Mouse (Mus musculus) heart, adult 2 months (tissue): ENCODE results near the gene Bcl9l. TPM values are rescaled to one million over a fixed set of nuclear protein-coding genes. Genes with fewer than 3 reads are reported as not detected.
A peak's percentile ranks its signal among the peaks of the same experiment; 100 is the strongest.

Source experiments
- DNase-seq, 2 experiments: peaks; one replicate each; pipeline ENCODE4 v3.0.0; 2021
- H3K27ac ChIP-seq: fragments of 200-600 bp; 2 replicates; pipeline ENCODE4 v1.8.1; 2022
- H3K27me3 ChIP-seq: fragments of 200-500 bp; 2 replicates; pipeline ENCODE4 v1.6.1; 2012; ENCODE audit warnings: mild to moderate bottlenecking, low read length, inconsistent platforms, mixed read lengths; ENCODE audit not compliant: control insufficient read depth, insufficient read depth
- H3K36me3 ChIP-seq: fragments of 200-500 bp; 2 replicates; pipeline ENCODE4 v1.6.1; 2012; ENCODE audit warnings: low read length, inconsistent platforms; ENCODE audit not compliant: control insufficient read depth, insufficient read depth
- H3K4me1 ChIP-seq: fragments of 200-500 bp; 2 replicates; pipeline ENCODE4 v1.6.1; 2011; ENCODE audit warnings: low read length; ENCODE audit not compliant: control insufficient read depth, insufficient read depth
- H3K4me3 ChIP-seq: fragments of 200-600 bp; 2 replicates; pipeline ENCODE4 v1.8.1; 2022
- H3K79me2 ChIP-seq: fragments of 200-500 bp; replicated peaks from 2 replicates; pipeline ENCODE4 v1.6.1; 2012; ENCODE audit warnings: mild to moderate bottlenecking, inconsistent platforms, low read length, moderate library complexity, mixed read lengths; ENCODE audit not compliant: control insufficient read depth, insufficient read depth
- H3K9ac ChIP-seq: fragments of 200-500 bp; 2 replicates; pipeline ENCODE4 v1.6.1; 2012; ENCODE audit warnings: low read depth, mild to moderate bottlenecking, control low read depth, inconsistent platforms, low read length, mixed read lengths
- CTCF ChIP-seq: fragments of 200-600 bp; IDR thresholded peaks from 2 replicates; pipeline ENCODE4 v1.8.1; 2022; ENCODE audit warnings: antibody characterized with exemption, mild to moderate bottlenecking, moderate library complexity
- EP300 ChIP-seq: fragments of 200-500 bp; IDR thresholded peaks from 2 replicates; pipeline ENCODE4 v1.6.1; 2011; ENCODE audit warnings: low read depth, low read length, control low read depth; ENCODE audit not compliant: insufficient read depth
- POLR2A ChIP-seq: fragments of 200-500 bp; IDR thresholded peaks from 2 replicates; pipeline ENCODE4 v1.6.1; 2011; ENCODE audit warnings: mild to moderate bottlenecking, low read depth, low read length, control low read depth; ENCODE audit not compliant: insufficient read depth
- WGBS: fragments of 180-500 bp; shearing (Covaris S2); methylation state at CpG from one replicate; pipeline ENCODE4 v1.1.7; 2018; 5-methylcytosine and 5-hydroxymethylcytosine counted together
- intact Hi-C: fragments of 180-260 bp; cut with DNase I; formaldehyde crosslinking; loops from one replicate; pipeline ENCODE4 v1.15.1; 2025
- polyA plus RNA-seq: library from polyadenylated mRNA; depleted of rRNA; stranded (reverse); fragments of >200 nt; gene quantifications from 2 replicates; pipeline ENCODE4 v1.2.3, GENCODE M21; 2012
- total RNA-seq, 2 experiments: library from RNA; stranded (reverse); gene quantifications; 2 replicates each; pipeline ENCODE4 v1.2.3; 2021

The Bcl9l gene
- total and polyA plus RNA-seq, 3 experiments: 21.5 to 58.7 (median 44.5) TPM

DNA sequence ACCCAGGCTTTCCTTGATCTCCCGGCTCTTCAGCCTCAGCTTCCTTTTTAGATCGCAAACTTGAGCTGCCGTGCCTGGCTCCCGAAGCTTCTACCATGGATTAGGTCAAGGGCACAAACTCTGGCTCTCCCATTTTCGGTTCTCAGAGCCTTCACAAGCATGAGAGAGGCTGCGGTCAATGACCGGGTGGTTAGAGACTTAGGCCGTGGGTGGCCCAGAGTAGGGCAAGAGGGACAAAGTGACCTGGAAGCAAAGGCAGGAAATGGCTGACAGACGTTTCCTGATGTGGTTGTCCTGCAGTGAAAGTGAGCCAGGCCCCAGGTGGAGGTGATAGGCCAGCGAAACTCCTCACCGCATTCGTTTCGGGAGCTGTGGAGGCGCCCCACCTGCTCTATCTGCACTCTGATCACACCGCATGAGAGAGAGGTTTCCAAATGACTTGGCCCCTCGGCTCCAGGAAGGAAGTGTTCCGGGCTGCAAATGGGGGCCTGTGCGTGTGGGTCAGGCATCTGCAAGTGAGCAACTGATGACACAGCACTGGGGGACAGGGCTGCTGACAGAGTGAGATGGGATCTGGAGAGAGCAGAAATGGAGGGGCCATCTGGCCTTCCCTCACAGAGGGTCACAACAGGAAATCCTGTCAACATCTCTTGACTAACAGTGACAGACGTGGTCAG lies 55.1 kb downstream of the Bcl9l start:
- H3K4me1 ChIP-seq: peaks cover 2% of the 10 kb centered on the region; the same call in 1 of the 2 replicates
- DNase-seq: peak in 1 of 2 experiments; percentile 28
- no peak for TF ChIP-seq POLR2A
- TF ChIP-seq EP300: no peak
- TF ChIP-seq CTCF: no peak
- H3K9ac ChIP-seq: no peak overlapping the region
- no peaks in the 10 kb centered on the region for H3K36me3 ChIP-seq
- H3K27me3 ChIP-seq: no peaks in the 10 kb centered on the region
- 43% methylated on average over 19 of the region's 19 CpGs for WGBS
- H3K4me3 ChIP-seq: no peak overlapping the region
- H3K79me2 ChIP-seq: no peaks in the 10 kb centered on the region
- no peak overlapping the region for H3K27ac ChIP-seq
- intact Hi-C loops: no loop called here

DNA sequence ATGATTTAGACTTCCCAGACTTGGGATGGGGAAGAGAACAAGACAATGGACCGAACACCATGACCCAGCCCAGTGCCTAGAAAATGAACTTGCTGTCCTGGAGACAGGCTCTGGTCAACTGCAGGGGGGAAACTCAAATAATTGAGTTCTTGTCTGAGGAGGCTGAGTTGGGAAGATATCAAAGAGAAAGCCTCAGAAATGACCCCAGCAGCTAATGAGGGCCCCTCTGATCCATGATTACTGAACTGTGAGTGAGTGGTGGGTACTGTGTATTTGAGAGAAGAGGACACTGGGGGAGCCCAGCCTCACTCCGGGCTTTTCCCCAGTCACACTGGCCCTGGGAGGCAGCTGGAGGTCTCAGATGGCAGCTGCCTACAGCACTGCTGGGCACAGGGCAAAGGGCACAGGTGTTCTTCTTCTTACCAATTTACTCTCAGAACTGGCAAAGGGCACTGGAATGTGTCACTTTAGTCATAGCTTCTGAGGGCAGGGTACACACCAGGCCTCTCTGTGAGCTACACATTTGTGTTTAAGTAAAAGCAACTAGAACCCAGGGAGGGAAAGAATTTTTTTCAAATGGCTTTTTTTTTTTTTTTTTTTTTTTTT lies 57.3 kb downstream of the Bcl9l start:
- WGBS: 83% methylated on average over 2 of the region's 2 CpGs
- TF ChIP-seq POLR2A (no peak), EP300 (no peak), CTCF (no peak)
- H3K36me3 ChIP-seq: no peaks in the 10 kb centered on the region

DNA sequence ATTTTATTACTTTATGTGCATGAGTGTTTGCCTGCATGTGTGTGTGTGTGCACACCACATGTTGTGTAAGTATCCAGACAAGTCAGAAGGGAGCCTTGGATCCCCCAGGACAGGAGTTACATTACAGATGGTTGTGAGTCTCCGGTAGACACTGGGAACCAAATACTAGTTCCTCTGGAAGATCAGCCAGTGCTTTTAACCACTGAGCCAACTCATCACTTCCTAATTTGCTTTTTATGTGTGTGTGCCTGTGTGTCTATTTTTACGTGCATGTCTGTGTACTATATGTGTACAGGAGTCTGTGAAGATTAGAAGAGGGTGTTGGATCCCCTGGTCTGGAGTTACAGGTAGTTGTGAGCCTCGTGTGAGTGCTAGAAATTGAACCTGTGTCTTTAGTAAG lies 58.1 kb downstream of the Bcl9l start:
- TF ChIP-seq POLR2A (no peak), CTCF (no peak), EP300 (no peak)
- intact Hi-C loops: no loop called here
- peaks cover 2% of the 10 kb centered on the region; the same call in 1 of the 2 replicates for H3K4me1 ChIP-seq
- H3K27ac ChIP-seq: no peak overlapping the region
- H3K9ac ChIP-seq: no peak overlapping the region
- no peaks in the 10 kb centered on the region for H3K36me3 ChIP-seq
- no peaks in the 10 kb centered on the region for H3K79me2 ChIP-seq
- 73% methylated on average over 3 of the region's 3 CpGs for WGBS
- H3K27me3 ChIP-seq: no peaks in the 10 kb centered on the region
- H3K4me3 ChIP-seq: no peak overlapping the region
- DNase-seq: no peak

More for the DNA sequence above, 57.3 kb downstream of the Bcl9l start:
- Histone ChIP-seq H3K27ac (no peak overlapping the region), H3K4me3 (no peak overlapping the region), H3K9ac (no peak overlapping the region), H3K4me1 (peaks cover 2% of the 10 kb centered on the region; the same call in 1 of the 2 replicates), H3K27me3 (no peaks in the 10 kb centered on the region), H3K79me2 (no peaks in the 10 kb centered on the region)
- intact Hi-C loops: no loop called here
- no peak for DNase-seq

GRCm38 (mm10) chr9:44542364-44542763 lies 59.7 kb downstream of the Bcl9l start:
- no peak overlapping the region for H3K9ac ChIP-seq

GRCm38 (mm10) chr9:44544986-44545385 lies 62.4 kb downstream of the Bcl9l start:
- Histone ChIP-seq H3K27me3 (no peaks in the 10 kb centered on the region), H3K4me3 (no peak overlapping the region), H3K36me3 (no peaks in the 10 kb centered on the region), H3K9ac (no peak overlapping the region), H3K27ac (no peak overlapping the region), H3K4me1 (no peaks in the 10 kb centered on the region), H3K79me2 (no peaks in the 10 kb centered on the region)
- intact Hi-C loops: no loop called here
- TF ChIP-seq POLR2A (no peak), EP300 (no peak), CTCF (no peak)
- WGBS: 75% methylated on average over 3 of the region's 3 CpGs
- DNase-seq: no peak

More at GRCm38 (mm10) chr9:44542364-44542763, 59.7 kb downstream of the Bcl9l start:
- peaks cover 2% of the 10 kb centered on the region; the same call in 1 of the 2 replicates for H3K4me1 ChIP-seq
- TF ChIP-seq CTCF: no peak
- TF ChIP-seq POLR2A: no peak
- no peak for TF ChIP-seq EP300
- no peaks in the 10 kb centered on the region for H3K79me2 ChIP-seq
- H3K27ac ChIP-seq: no peak overlapping the region
- no peaks in the 10 kb centered on the region for H3K36me3 ChIP-seq
- intact Hi-C loops: no loop called here
- no peak overlapping the region for H3K4me3 ChIP-seq
- DNase-seq: no peak
- H3K27me3 ChIP-seq: no peaks in the 10 kb centered on the region
- 58% methylated on average over 4 of the region's 4 CpGs for WGBS

GRCm38 (mm10) chr9:44548412-44549152 lies 66.0 kb downstream of the Bcl9l start:
- no peak overlapping the region for H3K27ac ChIP-seq
- H3K79me2 ChIP-seq: no peaks in the 10 kb centered on the region
- H3K36me3 ChIP-seq: no peaks in the 10 kb centered on the region
- TF ChIP-seq CTCF (no peak), EP300 (no peak)
- no peaks in the 10 kb centered on the region for H3K4me1 ChIP-seq
- intact Hi-C loops: no loop called here
- no peak overlapping the region for H3K4me3 ChIP-seq
- no peak overlapping the region for H3K9ac ChIP-seq
- no peak for DNase-seq
- no peaks in the 10 kb centered on the region for H3K27me3 ChIP-seq
- 90% methylated on average over 8 of the region's 8 CpGs for WGBS
